Mouse (Mus musculus) liver, adult 10 weeks (tissue): Measurements from ENCODE around the gene Ankrd9. TPM values are rescaled to one million over a fixed set of nuclear protein-coding genes. Genes with fewer than 3 reads are reported as not detected.

Experiments
- polyA plus RNA-seq: library from polyadenylated mRNA; stranded (reverse); fragments of 350-450 nt; fragmentation: Illumina TruSeq; extraction: RNeasy Lipid Tissue Mini Kit (QIAGEN cat#74804); gene quantifications from one replicate; pipeline ENCODE4 v1.2.3, GENCODE M21; 2014; ENCODE audit warnings: low read depth, low replicate concordance

The Ankrd9 gene
- polyA plus RNA-seq, result not detected

GRCm38 (mm10) chr12:110978607-110979406, at the start of gene Ankrd9:
Ankrd9 (minus strand) TSS chr12:110979040.

Other genes starting within 250 kb of the Ankrd9 start
- 21.1 TPM for gene Wdr20, start 241.1 kb downstream of the Ankrd9 start, polyA plus RNA-seq
- gene Mok, start 138.1 kb downstream of the Ankrd9 start, polyA plus RNA-seq, result not detected
- 4.6 TPM for gene Zfp839, start 128.8 kb downstream of the Ankrd9 start, polyA plus RNA-seq
- 19.4 TPM for gene Cinp, start 89.9 kb downstream of the Ankrd9 start, polyA plus RNA-seq
- 2.1 TPM for gene Tecpr2, start 89.8 kb downstream of the Ankrd9 start, polyA plus RNA-seq
- 9.1 TPM for gene Rcor1, start 60.3 kb upstream of the Ankrd9 start, polyA plus RNA-seq
- 2.4 TPM for gene Traf3, start 187.3 kb upstream of the Ankrd9 start, polyA plus RNA-seq
- gene 4930595D18Rik, start 205.5 kb upstream of the Ankrd9 start, polyA plus RNA-seq, result not detected